Mouse (Mus musculus): ENCODE results near the gene Setd5. TPM values are rescaled to one million over a fixed set of nuclear protein-coding genes. Genes with fewer than 3 reads are reported as not detected.

The Setd5 gene
- polyA plus RNA-seq, 1 experiment: 15.2 TPM

- no peaks in the 10 kb centered on the region for H3K9me3 ChIP-seq
- H3K4me3 ChIP-seq (replicated peaks): peak overlapping the region; percentile 99
- H3K27me3 ChIP-seq (replicated peaks): no peaks in the 10 kb centered on the region
- H3K4me1 ChIP-seq: peaks cover 43% of the 10 kb centered on the region
- TF ChIP-seq FLI1 (IDR thresholded peaks at IDR 0.05; ENCODE audit: low read length) (no peak), GATA1 (IDR thresholded peaks at IDR 0.05; ENCODE audit: borderline replicate concordance, low read length) (no peak)
- peaks cover 26% of the 10 kb centered on the region for H3K36me3 ChIP-seq (replicated peaks; ENCODE audit: low read length)
These were observed 1.0 kb downstream of the Setd5 start for GRCm38 (mm10) chr6:113078031-113078721.

GRCm38 (mm10) chr6:113079492-113079891 lies 2.3 kb downstream of the Setd5 start:
- TF ChIP-seq GATA1 (IDR thresholded peaks at IDR 0.05; ENCODE audit: borderline replicate concordance, low read length): no peak
- TF ChIP-seq FLI1 (IDR thresholded peaks at IDR 0.05; ENCODE audit: low read length): no peak
- H3K27me3 ChIP-seq (replicated peaks): no peaks in the 10 kb centered on the region
- peaks cover 47% of the 10 kb centered on the region for H3K4me1 ChIP-seq
- H3K4me3 ChIP-seq (replicated peaks): peak overlapping the region; percentile 99
- peaks cover 28% of the 10 kb centered on the region for H3K36me3 ChIP-seq (replicated peaks; ENCODE audit: low read length)
- no peaks in the 10 kb centered on the region for H3K9me3 ChIP-seq

- Histone ChIP-seq H3K4me1 (peaks cover 52% of the 10 kb centered on the region), H3K27me3 (replicated peaks) (no peaks in the 10 kb centered on the region), H3K9me3 (no peaks in the 10 kb centered on the region), H3K4me3 (replicated peaks) (peak overlapping the region; percentile 77), H3K36me3 (replicated peaks; ENCODE audit: low read length) (peaks cover 29% of the 10 kb centered on the region)
- no peak for TF ChIP-seq GATA1 (IDR thresholded peaks at IDR 0.05; ENCODE audit: borderline replicate concordance, low read length)
- no peak for TF ChIP-seq FLI1 (IDR thresholded peaks at IDR 0.05; ENCODE audit: low read length)
These were observed 5.1 kb downstream of the Setd5 start for GRCm38 (mm10) chr6:113082229-113082628.

- H3K4me3 ChIP-seq (replicated peaks): peak overlapping the region; percentile 34
- peaks cover 54% of the 10 kb centered on the region for H3K4me1 ChIP-seq
These were observed 7.4 kb downstream of the Setd5 start for GRCm38 (mm10) chr6:113084590-113084989.

GRCm38 (mm10) chr6:113093206-113093605 lies 16.0 kb downstream of the Setd5 start:
- no peaks in the 10 kb centered on the region for H3K27me3 ChIP-seq (replicated peaks)
- H3K9me3 ChIP-seq: no peaks in the 10 kb centered on the region
- H3K4me1 ChIP-seq: peaks cover 51% of the 10 kb centered on the region
- peaks cover 24% of the 10 kb centered on the region for H3K36me3 ChIP-seq (replicated peaks; ENCODE audit: low read length)
- TF ChIP-seq FLI1 (IDR thresholded peaks at IDR 0.05; ENCODE audit: low read length): no peak
- no peak for TF ChIP-seq GATA1 (IDR thresholded peaks at IDR 0.05; ENCODE audit: borderline replicate concordance, low read length)
- no peak overlapping the region for H3K4me3 ChIP-seq (replicated peaks)

More at GRCm38 (mm10) chr6:113084590-113084989, 7.4 kb downstream of the Setd5 start:
- Histone ChIP-seq H3K36me3 (replicated peaks; ENCODE audit: low read length) (peaks cover 41% of the 10 kb centered on the region), H3K9me3 (no peaks in the 10 kb centered on the region), H3K27me3 (replicated peaks) (no peaks in the 10 kb centered on the region)
- TF ChIP-seq FLI1 (IDR thresholded peaks at IDR 0.05; ENCODE audit: low read length): no peak
- TF ChIP-seq GATA1 (IDR thresholded peaks at IDR 0.05; ENCODE audit: borderline replicate concordance, low read length): no peak

GRCm38 (mm10) chr6:113095547-113095946 lies 18.4 kb downstream of the Setd5 start:
- H3K9me3 ChIP-seq: no peaks in the 10 kb centered on the region
- peaks cover 64% of the 10 kb centered on the region for H3K4me1 ChIP-seq
- no peak overlapping the region for H3K4me3 ChIP-seq (replicated peaks)
- peaks cover 18% of the 10 kb centered on the region for H3K36me3 ChIP-seq (replicated peaks; ENCODE audit: low read length)
- no peaks in the 10 kb centered on the region for H3K27me3 ChIP-seq (replicated peaks)
- TF ChIP-seq GATA1 (IDR thresholded peaks at IDR 0.05; ENCODE audit: borderline replicate concordance, low read length) (no peak), FLI1 (IDR thresholded peaks at IDR 0.05; ENCODE audit: low read length) (no peak)

- H3K4me1 ChIP-seq: peaks cover 74% of the 10 kb centered on the region
- no peak for TF ChIP-seq FLI1 (IDR thresholded peaks at IDR 0.05; ENCODE audit: low read length)
- no peaks in the 10 kb centered on the region for H3K27me3 ChIP-seq (replicated peaks)
- no peaks in the 10 kb centered on the region for H3K9me3 ChIP-seq
- no peak overlapping the region for H3K4me3 ChIP-seq (replicated peaks)
- peaks cover 12% of the 10 kb centered on the region for H3K36me3 ChIP-seq (replicated peaks; ENCODE audit: low read length)
These were observed 20.5 kb downstream of the Setd5 start for GRCm38 (mm10) chr6:113097662-113098061.

- peak overlapping the region; percentile 59 for H3K4me3 ChIP-seq (replicated peaks)
- peaks cover 20% of the 10 kb centered on the region for H3K36me3 ChIP-seq (replicated peaks; ENCODE audit: low read length)
- peaks cover 79% of the 10 kb centered on the region for H3K4me1 ChIP-seq
- TF ChIP-seq GATA1 (IDR thresholded peaks at IDR 0.05; ENCODE audit: borderline replicate concordance, low read length) (no peak), FLI1 (IDR thresholded peaks at IDR 0.05; ENCODE audit: low read length) (no peak)
- no peaks in the 10 kb centered on the region for H3K27me3 ChIP-seq (replicated peaks)
- H3K9me3 ChIP-seq: no peaks in the 10 kb centered on the region
These were observed 22.6 kb downstream of the Setd5 start for GRCm38 (mm10) chr6:113099640-113100289.

GRCm38 (mm10) chr6:113102541-113102940 lies 25.4 kb downstream of the Setd5 start:
- Histone ChIP-seq H3K4me1 (peaks cover 60% of the 10 kb centered on the region), H3K27me3 (replicated peaks) (no peaks in the 10 kb centered on the region), H3K9me3 (no peaks in the 10 kb centered on the region), H3K36me3 (replicated peaks; ENCODE audit: low read length) (peaks cover 43% of the 10 kb centered on the region), H3K4me3 (replicated peaks) (no peak overlapping the region)
- no peak for TF ChIP-seq FLI1 (IDR thresholded peaks at IDR 0.05; ENCODE audit: low read length)
- no peak for TF ChIP-seq GATA1 (IDR thresholded peaks at IDR 0.05; ENCODE audit: borderline replicate concordance, low read length)

- Histone ChIP-seq H3K4me1 (peaks cover 52% of the 10 kb centered on the region), H3K27me3 (replicated peaks) (no peaks in the 10 kb centered on the region), H3K36me3 (replicated peaks; ENCODE audit: low read length) (peaks cover 54% of the 10 kb centered on the region), H3K4me3 (replicated peaks) (no peak overlapping the region), H3K9me3 (no peaks in the 10 kb centered on the region)
- TF ChIP-seq GATA1 (IDR thresholded peaks at IDR 0.05; ENCODE audit: borderline replicate concordance, low read length): no peak
These were observed 26.6 kb downstream of the Setd5 start for GRCm38 (mm10) chr6:113103765-113104164.
